Mouse (Mus musculus) G1E-ER4 (cell line): ENCODE data around the gene Olfr1028. TPM values are rescaled to one million over a fixed set of nuclear protein-coding genes. Genes with fewer than 3 reads are reported as not detected.

Experiments used
- GATA1 ChIP-seq: IDR thresholded peaks from one replicate; pipeline ENCODE4 v1.8.0; 2012; ENCODE audit warnings: low read length, inconsistent platforms
- polyA plus RNA-seq: library from polyadenylated mRNA; stranded (reverse); fragments of >175 nt; gene quantifications from 2 replicates; pipeline ENCODE4 v1.2.3, GENCODE M21; 2012

Olfr1028 gene
- not detected in 2 replicates for polyA plus RNA-seq

DNA sequence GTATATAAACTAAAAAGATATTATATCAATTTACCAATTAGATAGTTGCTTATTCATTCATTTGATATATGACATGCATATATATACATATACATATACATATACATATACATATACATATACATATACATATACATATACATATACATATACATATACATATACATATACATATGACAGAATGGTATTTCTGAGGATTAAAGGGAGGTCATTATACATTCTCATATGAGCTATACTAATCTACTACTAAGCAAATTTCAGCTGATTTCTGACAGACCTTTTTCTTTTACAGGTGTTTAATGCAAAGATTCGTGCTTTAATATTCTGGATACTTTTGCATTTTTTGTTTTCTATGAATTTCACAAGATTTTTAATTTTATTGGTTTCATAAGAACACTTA is at the start of gene Olfr1028:
TSS of gene Olfr1028 (plus strand) at position 301 of the 400 bp plus-strand sequence.
- no peak for TF ChIP-seq GATA1

DNA sequence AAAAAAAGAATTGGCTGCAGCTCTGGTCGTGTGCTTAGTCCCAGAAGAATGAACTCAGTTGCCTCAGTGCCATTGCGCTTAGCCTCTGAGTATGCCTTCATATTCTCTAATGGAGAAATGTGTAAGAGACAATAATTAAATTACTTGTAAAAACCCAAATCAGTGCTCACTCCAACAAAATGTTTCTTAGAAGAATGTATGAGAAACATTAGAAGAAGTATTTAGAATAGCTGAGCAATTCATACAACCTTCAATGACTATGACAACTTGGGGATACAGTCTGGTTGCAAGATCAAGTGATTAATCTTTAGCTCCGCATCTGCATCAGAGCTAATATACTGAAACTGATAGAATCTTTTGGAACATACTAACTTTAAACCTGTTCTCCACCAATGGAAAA is 45.3 kb upstream of the Olfr1028 start, which contains the start of gene Olfr1024:
TSS of gene Olfr1024 (minus strand) at position 101 of the 400 bp plus-strand sequence.
- TF ChIP-seq GATA1, result no peak

DNA sequence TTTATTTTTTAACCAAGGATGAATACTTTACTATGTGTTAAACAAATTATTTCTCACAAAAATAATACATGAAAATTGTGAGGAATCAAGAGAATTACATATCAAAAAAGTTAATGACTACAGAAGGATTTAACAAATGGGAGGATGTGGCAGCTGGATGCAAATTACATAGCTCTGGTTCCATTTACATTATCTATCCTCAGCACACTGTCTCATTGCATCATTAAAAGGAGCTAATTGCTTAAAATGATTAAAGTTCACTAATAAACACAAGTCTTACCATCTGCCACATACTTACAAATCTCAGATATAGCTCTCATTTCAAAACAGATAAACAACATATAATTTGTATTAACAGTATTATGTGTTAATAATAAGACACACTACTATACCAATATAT is 37.0 kb upstream of the Olfr1028 start:
- no peak for TF ChIP-seq GATA1

GRCm38 (mm10) chr2:85914893-85915292 is 35.3 kb upstream of the Olfr1028 start, which contains the start of gene Olfr1025-ps1:
Gene Olfr1025-ps1 (plus strand): TSS chr2:85915193.
- TF ChIP-seq GATA1, result no peak

- no peak for TF ChIP-seq GATA1
Measured at GRCm38 (mm10) chr2:85921258-85921657, 29.0 kb upstream of the Olfr1028 start, which contains the start of gene Olfr1026. Gene Olfr1026 (plus strand): TSS chr2:85921558.

GRCm38 (mm10) chr2:85973595-85973994 is 23.4 kb downstream of the Olfr1028 start, which contains the start of gene Olfr1029:
Gene Olfr1029 (plus strand): TSS chr2:85973895.
- no peak for TF ChIP-seq GATA1

DNA sequence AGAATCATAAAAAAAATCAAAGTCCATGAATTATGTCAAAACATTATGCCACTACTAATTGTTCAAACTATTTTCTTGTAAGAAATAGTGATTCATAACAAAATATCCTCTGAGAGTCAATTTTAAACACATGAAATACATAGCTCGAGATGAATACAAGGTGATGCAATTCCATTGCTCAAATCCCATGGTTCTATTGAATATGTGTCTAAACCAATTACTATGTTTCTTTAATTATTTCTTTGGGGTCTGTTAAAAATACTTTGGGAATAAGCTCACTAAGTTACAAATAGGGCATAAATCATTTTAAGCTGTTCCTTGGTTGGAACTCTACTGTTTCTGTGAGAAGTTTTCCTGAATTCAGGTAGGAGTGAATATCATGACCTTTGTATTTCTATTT is 28.7 kb downstream of the Olfr1028 start, which contains the start of gene Olfr1030:
TSS of gene Olfr1030 (plus strand) at position 301 of the 400 bp plus-strand sequence.
- no peak for TF ChIP-seq GATA1

DNA sequence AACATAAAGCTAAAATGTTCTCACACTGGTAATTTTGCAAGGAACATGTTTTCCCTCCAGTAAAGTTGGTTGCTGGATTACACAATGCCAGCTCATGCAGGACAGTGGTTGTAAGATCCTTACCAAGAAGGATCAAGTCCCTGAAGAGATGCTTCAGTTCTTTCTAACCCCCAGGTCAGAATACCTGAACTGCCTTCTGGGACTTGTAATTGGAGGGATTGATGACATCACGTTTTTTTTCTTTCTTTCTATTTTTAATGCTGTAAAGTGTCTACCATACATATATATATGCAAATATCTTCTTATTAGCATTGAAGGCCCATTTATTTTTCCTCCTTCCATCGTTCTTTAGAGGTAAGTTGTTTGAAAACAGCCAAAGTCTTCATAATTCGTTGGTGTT is 39.8 kb downstream of the Olfr1028 start, which contains the start of gene Olfr1031:
TSS of gene Olfr1031 (plus strand) at position 301 of the 400 bp plus-strand sequence.
- TF ChIP-seq GATA1, result no peak

Other genes starting within 250 kb of the Olfr1028 start
- not detected in 2 replicates for gene Olfr1009, start 235.0 kb upstream of the Olfr1028 start, polyA plus RNA-seq
- not detected in 2 replicates for gene Olfr1012, start 187.7 kb upstream of the Olfr1028 start, polyA plus RNA-seq
- gene Olfr1013, start 183.3 kb upstream of the Olfr1028 start, polyA plus RNA-seq, result not detected in 2 replicates
- not detected in 2 replicates for gene Olfr1014, start 177.7 kb upstream of the Olfr1028 start, polyA plus RNA-seq
- gene Olfr1015, start 168.4 kb upstream of the Olfr1028 start, polyA plus RNA-seq, result not detected in 2 replicates
- gene Olfr1016, start 147.9 kb upstream of the Olfr1028 start, polyA plus RNA-seq, result not detected in 2 replicates
- not detected in 2 replicates for gene Olfr1018, start 132.0 kb upstream of the Olfr1028 start, polyA plus RNA-seq
- gene Olfr1019, start 105.0 kb upstream of the Olfr1028 start, polyA plus RNA-seq, result not detected in 2 replicates
- not detected in 2 replicates for gene Olfr1020, start 103.4 kb upstream of the Olfr1028 start, polyA plus RNA-seq
- not detected in 2 replicates for gene Olfr1022, start 81.8 kb upstream of the Olfr1028 start, polyA plus RNA-seq
- not detected in 2 replicates for gene Olfr1023, start 64.8 kb upstream of the Olfr1028 start, polyA plus RNA-seq
- gene Olfr1024, start 45.4 kb upstream of the Olfr1028 start, polyA plus RNA-seq, result not detected in 2 replicates
- gene Olfr1025-ps1, start 35.2 kb upstream of the Olfr1028 start, polyA plus RNA-seq, result not detected in 2 replicates
- not detected in 2 replicates for gene Olfr1026, start 28.9 kb upstream of the Olfr1028 start, polyA plus RNA-seq
- gene Olfr1029, start 23.5 kb downstream of the Olfr1028 start, polyA plus RNA-seq, result not detected in 2 replicates
- not detected in 2 replicates for gene Olfr1030, start 28.8 kb downstream of the Olfr1028 start, polyA plus RNA-seq
- gene Olfr1031, start 39.9 kb downstream of the Olfr1028 start, polyA plus RNA-seq, result not detected in 2 replicates
- gene Olfr1032, start 55.1 kb downstream of the Olfr1028 start, polyA plus RNA-seq, result not detected in 2 replicates
- gene Olfr1033, start 70.2 kb downstream of the Olfr1028 start, polyA plus RNA-seq, result not detected in 2 replicates
- not detected in 2 replicates for gene Olfr1034, start 95.4 kb downstream of the Olfr1028 start, polyA plus RNA-seq
- not detected in 2 replicates for gene Olfr1036, start 123.6 kb downstream of the Olfr1028 start, polyA plus RNA-seq
- gene Olfr1037, start 136.9 kb downstream of the Olfr1028 start, polyA plus RNA-seq, result not detected in 2 replicates
- not detected in 2 replicates for gene Olfr1039, start 185.5 kb downstream of the Olfr1028 start, polyA plus RNA-seq
- not detected in 2 replicates for gene Olfr1040, start 196.3 kb downstream of the Olfr1028 start, polyA plus RNA-seq
- not detected in 2 replicates for gene Olfr1042, start 211.4 kb downstream of the Olfr1028 start, polyA plus RNA-seq
- gene Olfr1043, start 217.1 kb downstream of the Olfr1028 start, polyA plus RNA-seq, result not detected in 2 replicates
- not detected in 2 replicates for gene Olfr1044, start 227.4 kb downstream of the Olfr1028 start, polyA plus RNA-seq
- gene Olfr52, start 235.2 kb downstream of the Olfr1028 start, polyA plus RNA-seq, result not detected in 2 replicates